Mouse (Mus musculus) heart, postnatal 4 days (tissue): ENCODE results near the gene Ncr1. TPM values are rescaled to one million over a fixed set of nuclear protein-coding genes. Genes with fewer than 3 reads are reported as not detected.
A peak's percentile ranks its signal among the peaks of the same experiment; 100 is the strongest.
"Not testable (repeated sequence)": the region's sequence is repeated elsewhere in the genome, so short reads cannot be mapped to it uniquely, and the experiment has no call there.

ENCODE experiments used
- DNase-seq: peaks from one replicate; pipeline ENCODE4 v3.0.0; 2021
- microRNA-seq, 2 experiments: library from miRNA; unstranded; fragments of <30 nt; microRNA quantifications; one replicate each; pipeline ENCODE4 v1.2.0; 2021 to 2022
- total RNA-seq, 2 experiments: library from RNA; stranded (reverse); gene quantifications; 2 replicates each; pipeline ENCODE4 v1.2.3; 2021

Ncr1 gene
- not detected for total RNA-seq

GRCm38 (mm10) chr7:4337509-4337908, at the start of gene Ncr1:
Gene Ncr1 (plus strand): TSS chr7:4337724.
- no peak for DNase-seq

- no peak for DNase-seq
Measured at GRCm38 (mm10) chr7:4292638-4293037, 44.9 kb upstream of the Ncr1 start.

- peak; percentile 17 for DNase-seq
Measured at GRCm38 (mm10) chr7:4297189-4297588, 40.3 kb upstream of the Ncr1 start.

- DNase-seq: no peak
Measured at GRCm38 (mm10) chr7:4300166-4300565, 37.4 kb upstream of the Ncr1 start.

- DNase-seq: no peak
Measured at GRCm38 (mm10) chr7:4303457-4303856, 34.1 kb upstream of the Ncr1 start.

GRCm38 (mm10) chr7:4313109-4313508, 24.4 kb upstream of the Ncr1 start:
- DNase-seq: not testable (repeated sequence)

GRCm38 (mm10) chr7:4313531-4313930, 24.0 kb upstream of the Ncr1 start:
- DNase-seq: not testable (repeated sequence)

GRCm38 (mm10) chr7:4323301-4323700, 14.2 kb upstream of the Ncr1 start:
- no peak for DNase-seq

- no peak for DNase-seq
Measured at GRCm38 (mm10) chr7:4373521-4373920, 36.0 kb downstream of the Ncr1 start.

Small RNA genes lying within 50 kb of the gene (microRNA-seq; reads per million reads assigned to microRNA genes)
- gene Gm24752 (0 reads per million in 2 experiments), gene Gm25349 (0 reads per million in 2 experiments)

Other genes starting within 250 kb of the Ncr1 start
- gene Ttyh1, start 218.3 kb upstream of the Ncr1 start, total RNA-seq: 1 to 10 TPM; 1.1 to 2.1 TPM
- 10 to 100 TPM; 63.7 to 77.8 TPM for gene Leng8, start 200.7 kb upstream of the Ncr1 start, total RNA-seq
- 1 to 10 TPM; 2.1 to 3.0 TPM for gene Leng9, start 187.3 kb upstream of the Ncr1 start, total RNA-seq
- gene Cdc42ep5, start 172.9 kb upstream of the Ncr1 start, total RNA-seq: 10 to 100 TPM; 13.6 to 14.0 TPM
- gene Lilra5, start 100.0 kb upstream of the Ncr1 start, total RNA-seq: under 1 TPM; 0.21 to 0.32 TPM
- under 1 TPM; 0.07 TPM for gene Gp6, start 60.0 kb downstream of the Ncr1 start, total RNA-seq
- gene Rdh13, start 107.9 kb downstream of the Ncr1 start, total RNA-seq: 10 to 100 TPM; 30.4 to 36.4 TPM
- gene Eps8l1, start 123.0 kb downstream of the Ncr1 start, total RNA-seq: 1 to 10 TPM; 1.6 to 2.7 TPM
- gene Ppp1r12c, start 164.0 kb downstream of the Ncr1 start, total RNA-seq: 10 to 100 TPM; 89.8 to 92.3 TPM
- 10 to 100 TPM; 48.7 to 59.0 TPM for gene Tnnt1, start 178.7 kb downstream of the Ncr1 start, total RNA-seq
- gene Tnni3, start 186.5 kb downstream of the Ncr1 start, total RNA-seq: 1,000 to 10,000 TPM; 4,693 to 5,168 TPM
- gene Dnaaf3, start 194.7 kb downstream of the Ncr1 start, total RNA-seq: under 1 TPM; 0.41 to 0.57 TPM
- gene Syt5, start 209.8 kb downstream of the Ncr1 start, total RNA-seq: 1 to 10 TPM; 1.1 to 1.5 TPM